Mouse (Mus musculus) limb, embryonic 10.5 days (tissue): ENCODE results near the gene Ltbp1. TPM values are rescaled to one million over a fixed set of nuclear protein-coding genes. Genes with fewer than 3 reads are reported as not detected.

Source experiments
- DNase-seq: peaks from one replicate; pipeline ENCODE4 v3.0.0-alpha.2; 2017; ENCODE audit warnings: low spot score
- H3K27ac ChIP-seq: fragments of 300-500 bp; sonication (generic); 2 replicates; pipeline ENCODE4 v1.5.1; 2016; ENCODE audit warnings: mild to moderate bottlenecking
- H3K27me3 ChIP-seq: fragments of 300-500 bp; sonication (generic); 2 replicates; pipeline ENCODE4 v1.6.1; 2016; ENCODE audit warnings: low read depth, mild to moderate bottlenecking; ENCODE audit not compliant: poor library complexity, severe bottlenecking
- H3K36me3 ChIP-seq: fragments of 300-500 bp; sonication (generic); 2 replicates; pipeline ENCODE4 v1.6.1; 2016; ENCODE audit warnings: mild to moderate bottlenecking, moderate library complexity
- H3K4me1 ChIP-seq: fragments of 300-500 bp; sonication (generic); 2 replicates; pipeline ENCODE4 v1.6.1; 2016
- H3K4me3 ChIP-seq: fragments of 300-500 bp; sonication (generic); 2 replicates; pipeline ENCODE4 v1.5.1; 2016; ENCODE audit warnings: mild to moderate bottlenecking, moderate library complexity
- H3K9me3 ChIP-seq: fragments of 300-500 bp; sonication (generic); replicated peaks from 2 replicates; pipeline ENCODE4 v1.6.1; 2016; ENCODE audit warnings: mild to moderate bottlenecking
- WGBS: fragments of 180-500 bp; shearing (Covaris S2); methylation state at CpG from one replicate; pipeline ENCODE4 v1.1.7; 2016; 5-methylcytosine and 5-hydroxymethylcytosine counted together
- polyA plus RNA-seq: library from polyadenylated mRNA; unstranded; fragments of >200 nt; fragmentation: Nextera tagmentation; extraction: Ambion mirVana; gene quantifications from 2 replicates; pipeline ENCODE4 v1.2.1, GENCODE M21; 2016

Gene Ltbp1
- polyA plus RNA-seq, 1 experiment from 2014 or later: 16.4 TPM

- WGBS: 95% methylated on average over 1 of the region's 1 CpGs
These were observed 272.7 kb downstream of the Ltbp1 start for GRCm38 (mm10) chr17:75278106-75278505.

GRCm38 (mm10) chr17:75278561-75278960 lies 273.2 kb downstream of the Ltbp1 start:
- DNase-seq: no peak
- Histone ChIP-seq H3K4me3 (no peak overlapping the region), H3K4me1 (no peaks in the 10 kb centered on the region), H3K36me3 (no peaks in the 10 kb centered on the region), H3K9me3 (no peaks in the 10 kb centered on the region), H3K27ac (no peak overlapping the region), H3K27me3 (no peaks in the 10 kb centered on the region)
- WGBS: 90% methylated on average over 6 of the region's 6 CpGs

More at GRCm38 (mm10) chr17:75278106-75278505, 272.7 kb downstream of the Ltbp1 start:
- no peak for DNase-seq
- Histone ChIP-seq H3K36me3 (no peaks in the 10 kb centered on the region), H3K9me3 (no peaks in the 10 kb centered on the region), H3K27ac (no peak overlapping the region), H3K27me3 (no peaks in the 10 kb centered on the region), H3K4me3 (no peak overlapping the region), H3K4me1 (no peaks in the 10 kb centered on the region)

- 78% methylated on average over 5 of the region's 5 CpGs for WGBS
- Histone ChIP-seq H3K4me1 (no peaks in the 10 kb centered on the region), H3K27ac (no peak overlapping the region), H3K4me3 (no peak overlapping the region), H3K36me3 (no peaks in the 10 kb centered on the region), H3K27me3 (no peaks in the 10 kb centered on the region), H3K9me3 (no peaks in the 10 kb centered on the region)
- no peak for DNase-seq
These were observed 276.0 kb downstream of the Ltbp1 start for GRCm38 (mm10) chr17:75281345-75281744.

- Histone ChIP-seq H3K36me3 (no peaks in the 10 kb centered on the region), H3K27me3 (no peaks in the 10 kb centered on the region), H3K4me1 (no peaks in the 10 kb centered on the region), H3K4me3 (no peak overlapping the region), H3K9me3 (no peaks in the 10 kb centered on the region), H3K27ac (no peak overlapping the region)
- 90% methylated on average over 9 of the region's 9 CpGs for WGBS
- no peak for DNase-seq
These were observed 279.7 kb downstream of the Ltbp1 start for GRCm38 (mm10) chr17:75284876-75285708.

GRCm38 (mm10) chr17:75292986-75293385 lies 287.6 kb downstream of the Ltbp1 start:
- Histone ChIP-seq H3K4me3 (no peak overlapping the region), H3K9me3 (no peaks in the 10 kb centered on the region), H3K36me3 (peaks cover 27% of the 10 kb centered on the region), H3K4me1 (no peaks in the 10 kb centered on the region), H3K27ac (no peak overlapping the region), H3K27me3 (no peaks in the 10 kb centered on the region)
- DNase-seq: no peak
- 86% methylated on average over 3 of the region's 3 CpGs for WGBS

GRCm38 (mm10) chr17:75293725-75294124 lies 288.4 kb downstream of the Ltbp1 start:
- Histone ChIP-seq H3K4me3 (no peak overlapping the region), H3K36me3 (peaks cover 30% of the 10 kb centered on the region), H3K4me1 (no peaks in the 10 kb centered on the region), H3K9me3 (no peaks in the 10 kb centered on the region), H3K27ac (no peak overlapping the region; the same call in 1 of the 2 replicates), H3K27me3 (no peaks in the 10 kb centered on the region)
- DNase-seq: no peak
- 82% methylated on average over 3 of the region's 3 CpGs for WGBS

- DNase-seq: no peak
- Histone ChIP-seq H3K27me3 (no peaks in the 10 kb centered on the region), H3K27ac (no peak overlapping the region), H3K4me3 (no peak overlapping the region), H3K36me3 (peaks cover 20% of the 10 kb centered on the region), H3K9me3 (no peaks in the 10 kb centered on the region), H3K4me1 (no peaks in the 10 kb centered on the region)
- WGBS: 84% methylated on average over 4 of the region's 4 CpGs
These were observed 295.5 kb downstream of the Ltbp1 start for GRCm38 (mm10) chr17:75300908-75301307.

- Histone ChIP-seq H3K9me3 (no peaks in the 10 kb centered on the region), H3K36me3 (0 out of 2 replicates have a peak, but pooled peaks cover 2% of the 10 kb centered on the region), H3K27ac (no peak overlapping the region), H3K27me3 (no peaks in the 10 kb centered on the region), H3K4me3 (no peak overlapping the region), H3K4me1 (no peaks in the 10 kb centered on the region)
- DNase-seq: no peak
- 78% methylated on average over 1 of the region's 1 CpGs for WGBS
These were observed 299.5 kb downstream of the Ltbp1 start for GRCm38 (mm10) chr17:75304807-75305420.

GRCm38 (mm10) chr17:75305714-75306113 lies 300.3 kb downstream of the Ltbp1 start:
- 93% methylated on average over 1 of the region's 1 CpGs for WGBS
- Histone ChIP-seq H3K27me3 (no peaks in the 10 kb centered on the region), H3K27ac (no peak overlapping the region), H3K9me3 (no peaks in the 10 kb centered on the region), H3K4me1 (no peaks in the 10 kb centered on the region), H3K36me3 (peaks cover 4% of the 10 kb centered on the region; the same call in 1 of the 2 replicates), H3K4me3 (no peak overlapping the region)
- DNase-seq: no peak

GRCm38 (mm10) chr17:75307070-75308011 lies 302.0 kb downstream of the Ltbp1 start:
- Histone ChIP-seq H3K36me3 (peaks cover 4% of the 10 kb centered on the region; the same call in 1 of the 2 replicates), H3K9me3 (no peaks in the 10 kb centered on the region), H3K4me3 (no peak overlapping the region), H3K27me3 (no peaks in the 10 kb centered on the region), H3K4me1 (no peaks in the 10 kb centered on the region), H3K27ac (no peak overlapping the region)
- 64% methylated on average over 18 of the region's 18 CpGs for WGBS
- DNase-seq: no peak

GRCm38 (mm10) chr17:75317106-75317505 lies 311.7 kb downstream of the Ltbp1 start:
- H3K4me3 ChIP-seq: no peak overlapping the region
- no peak for DNase-seq
- no peaks in the 10 kb centered on the region for H3K4me1 ChIP-seq
- H3K36me3 ChIP-seq: peaks cover 8% of the 10 kb centered on the region; the same call in 1 of the 2 replicates
- H3K27me3 ChIP-seq: no peaks in the 10 kb centered on the region
- WGBS: 91% methylated on average over 4 of the region's 4 CpGs
- no peaks in the 10 kb centered on the region for H3K9me3 ChIP-seq
- no peak overlapping the region for H3K27ac ChIP-seq

- Histone ChIP-seq H3K27me3 (no peaks in the 10 kb centered on the region), H3K27ac (no peak overlapping the region), H3K9me3 (no peaks in the 10 kb centered on the region), H3K36me3 (peaks cover 10% of the 10 kb centered on the region; the same call in 1 of the 2 replicates), H3K4me3 (no peak overlapping the region), H3K4me1 (peaks cover 3% of the 10 kb centered on the region; the same call in 1 of the 2 replicates)
- no peak for DNase-seq
- 93% methylated on average over 5 of the region's 5 CpGs for WGBS
These were observed 317.9 kb downstream of the Ltbp1 start for GRCm38 (mm10) chr17:75323229-75323628.
